Mouse (Mus musculus) adrenal gland, adult 2 months (tissue): ENCODE data around the gene Znrd1as. TPM values are rescaled to one million over a fixed set of nuclear protein-coding genes. Genes with fewer than 3 reads are reported as not detected.
"Not testable (repeated sequence)": the region's sequence is repeated elsewhere in the genome, so short reads cannot be mapped to it uniquely, and the experiment has no call there.

Experiments used
- DNase-seq: peaks from one replicate; pipeline ENCODE4 v3.0.0; 2021
- polyA plus RNA-seq: library from polyadenylated mRNA; depleted of rRNA; stranded (reverse); fragments of >200 nt; gene quantifications from 2 replicates; pipeline ENCODE4 v1.2.3, GENCODE M21; 2012
- total RNA-seq, 2 experiments: library from RNA; stranded (reverse); gene quantifications; 2 replicates each; pipeline ENCODE4 v1.2.3; 2021

Znrd1as gene
- total and polyA plus RNA-seq, 3 experiments, result 0.57 to 14.8 (median 12.4) TPM

DNA sequence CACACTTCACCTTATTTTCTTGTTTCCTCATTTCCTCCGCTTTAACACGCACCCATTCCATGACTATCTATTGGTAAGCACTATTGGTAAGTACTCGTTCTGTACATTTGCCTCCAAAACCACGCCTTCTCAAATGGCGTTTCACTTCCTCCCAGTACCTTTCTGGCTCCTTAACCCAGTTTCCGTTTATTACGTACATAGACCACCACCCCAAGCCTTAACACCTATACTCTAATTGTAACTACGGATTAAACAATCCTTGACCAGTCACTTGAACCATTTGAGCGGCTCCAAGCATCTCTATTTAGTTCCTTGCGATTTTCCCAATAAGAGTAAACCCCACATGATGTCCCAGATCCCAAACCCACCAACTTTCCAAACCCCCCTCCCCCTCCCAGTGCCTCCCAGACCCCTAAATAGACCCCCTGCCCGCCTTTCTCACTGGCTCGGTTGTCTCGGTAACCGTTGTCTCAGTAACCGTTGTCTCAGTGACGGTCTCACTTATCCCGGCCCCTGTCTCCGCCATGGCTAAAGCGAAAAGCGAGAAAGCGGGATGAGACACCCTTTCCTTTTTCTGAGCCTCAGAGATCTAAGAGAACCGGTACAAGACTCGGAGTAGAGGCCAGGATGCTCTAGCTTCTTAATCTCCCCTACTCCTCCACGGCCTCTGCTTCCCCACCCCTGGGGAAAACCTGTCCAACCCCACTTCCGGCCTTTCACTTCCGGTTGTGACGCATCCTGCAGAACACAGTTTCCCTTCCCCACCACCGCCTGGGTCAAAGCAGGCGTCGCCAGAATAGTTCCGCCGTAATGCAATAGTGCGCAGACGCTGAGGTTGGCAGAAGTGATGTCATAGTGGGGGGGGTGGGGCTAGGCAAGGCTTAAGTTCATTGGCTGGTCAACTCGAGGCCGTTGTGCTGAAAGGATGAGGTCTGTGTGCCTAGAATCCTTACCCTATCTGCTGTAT, 7.1 kb upstream of the Znrd1as start, which contains the start of gene Ppp1r11:
Gene Ppp1r11 (minus strand): TSS at position 761 of the 967 bp plus-strand sequence.
- peak; percentile 97 for DNase-seq

DNA sequence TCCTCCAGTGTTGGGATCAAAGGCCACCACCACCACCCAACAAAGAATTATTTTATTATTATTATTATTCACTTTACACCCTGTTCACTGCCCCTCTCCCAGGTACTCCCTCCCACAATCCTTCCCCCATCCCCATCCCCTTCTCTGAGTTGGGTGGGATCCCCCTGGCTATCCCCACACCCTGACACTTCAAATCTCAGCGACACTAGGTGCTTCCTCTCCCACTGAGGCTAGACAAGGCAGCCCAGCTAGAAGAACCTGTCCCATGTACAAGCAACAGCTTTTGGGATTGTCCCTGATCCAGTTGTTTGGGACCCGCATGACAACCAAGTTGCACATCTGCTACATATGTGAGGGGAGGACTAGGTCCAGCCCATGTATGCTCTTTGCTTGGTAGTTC, 5.8 kb upstream of the Znrd1as start:
- no peak for DNase-seq

DNA sequence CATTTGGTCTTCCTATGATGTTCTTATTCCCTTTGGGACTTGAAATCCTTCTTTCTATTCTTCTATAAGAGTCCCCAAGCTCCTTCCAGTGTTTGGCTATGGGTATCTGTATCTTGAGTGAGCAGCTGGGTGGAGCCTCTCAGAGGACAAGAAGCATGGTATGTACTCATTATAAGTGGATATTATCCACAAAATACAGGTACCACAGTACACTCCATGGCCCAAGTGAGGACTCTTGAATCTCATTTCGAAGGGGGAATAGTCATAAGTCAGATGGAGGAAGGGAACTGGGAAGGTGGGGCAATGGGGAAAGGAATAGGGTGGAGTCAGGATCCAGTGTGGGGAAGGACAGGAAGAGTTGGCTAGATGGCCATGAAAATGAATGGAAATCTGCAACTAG, 5.3 kb upstream of the Znrd1as start:
- DNase-seq, result no peak

DNA sequence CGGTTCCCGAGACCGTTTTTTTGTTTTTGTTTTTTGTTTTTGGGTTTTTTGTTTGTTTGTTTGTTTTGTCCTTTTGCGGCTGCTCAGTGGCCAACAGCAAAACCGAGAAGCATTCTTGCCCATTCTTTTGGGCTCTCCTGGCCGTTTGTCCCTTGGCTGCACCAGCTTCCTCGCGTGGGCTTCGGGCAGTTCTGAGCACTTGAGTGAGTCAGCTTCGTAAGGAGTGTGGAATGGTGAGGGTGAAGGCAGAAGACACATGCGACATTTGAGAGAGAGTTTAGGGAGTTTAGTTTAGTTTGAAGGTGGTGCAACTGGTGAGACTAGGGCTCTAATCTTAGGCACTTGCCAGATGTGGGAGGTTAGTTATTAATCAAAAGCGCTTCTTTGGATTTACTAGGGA, 492 bp downstream of the Znrd1as start:
- no peak for DNase-seq

DNA sequence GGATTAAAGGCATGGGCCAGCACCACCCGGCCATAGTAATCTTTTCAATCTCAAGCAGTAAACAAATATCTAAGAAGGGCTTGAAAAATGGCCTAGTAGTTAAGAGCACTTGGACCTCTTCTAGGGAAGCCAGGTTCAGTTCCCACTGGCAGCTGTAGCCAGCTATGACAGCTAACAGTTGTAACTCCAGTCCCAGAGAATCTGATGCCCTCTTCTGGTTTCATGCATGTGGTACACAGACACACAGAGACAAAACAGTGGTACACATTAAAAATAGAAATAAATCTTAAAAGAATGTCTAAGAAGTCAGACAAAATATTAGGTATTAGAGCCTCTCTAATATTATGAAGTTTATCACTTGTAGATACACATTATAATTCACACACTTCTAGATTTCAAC, 2.7 kb downstream of the Znrd1as start:
- DNase-seq, result no peak

DNA sequence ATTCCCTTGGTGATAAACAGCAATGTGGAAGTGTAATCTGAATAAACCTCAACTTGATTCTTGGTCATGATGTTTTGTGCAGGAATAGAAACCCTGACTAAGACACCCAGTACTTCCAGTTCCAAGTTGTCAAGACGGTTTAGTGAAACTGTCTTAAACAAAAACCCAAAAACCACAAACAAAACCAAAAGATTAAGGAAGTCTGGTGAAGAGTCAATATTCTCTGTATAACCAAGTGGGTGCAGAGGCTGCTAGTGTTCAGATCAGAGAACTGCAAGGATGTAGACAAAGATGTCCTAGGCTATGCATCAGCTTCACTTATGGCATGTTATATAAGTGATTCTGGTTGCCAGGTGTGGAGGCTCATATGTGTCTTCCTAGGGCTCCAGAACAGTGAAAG, 8.5 kb downstream of the Znrd1as start:
- no peak for DNase-seq

DNA sequence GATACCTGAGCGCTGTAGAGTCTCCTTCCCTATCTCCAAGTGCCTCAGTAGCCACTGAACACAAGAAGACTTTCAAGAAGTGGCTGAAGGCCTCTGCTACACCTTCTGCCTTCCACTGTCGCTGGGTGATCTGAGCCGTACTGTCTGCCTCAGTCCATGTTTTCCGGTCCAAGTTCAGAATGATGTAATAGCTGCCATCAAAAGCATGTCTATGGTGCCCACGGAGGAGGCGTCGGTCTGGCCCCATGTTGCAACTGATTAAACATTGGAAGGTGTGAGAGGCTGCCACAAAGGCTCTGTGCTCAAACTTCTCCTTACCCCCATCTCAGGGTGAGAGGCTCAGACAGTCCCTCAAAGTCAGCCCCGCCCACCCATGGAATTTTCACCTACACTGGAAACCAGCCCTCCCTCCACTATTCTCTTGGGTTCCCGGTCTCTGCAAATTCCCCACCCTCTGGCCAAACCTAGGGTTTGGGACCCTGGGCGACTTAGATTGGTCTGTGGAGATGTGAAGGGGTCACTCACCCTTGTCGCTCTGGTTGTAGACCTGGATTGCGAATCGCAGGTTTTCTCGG, 12.0 kb downstream of the Znrd1as start:
- no peak for DNase-seq

DNA sequence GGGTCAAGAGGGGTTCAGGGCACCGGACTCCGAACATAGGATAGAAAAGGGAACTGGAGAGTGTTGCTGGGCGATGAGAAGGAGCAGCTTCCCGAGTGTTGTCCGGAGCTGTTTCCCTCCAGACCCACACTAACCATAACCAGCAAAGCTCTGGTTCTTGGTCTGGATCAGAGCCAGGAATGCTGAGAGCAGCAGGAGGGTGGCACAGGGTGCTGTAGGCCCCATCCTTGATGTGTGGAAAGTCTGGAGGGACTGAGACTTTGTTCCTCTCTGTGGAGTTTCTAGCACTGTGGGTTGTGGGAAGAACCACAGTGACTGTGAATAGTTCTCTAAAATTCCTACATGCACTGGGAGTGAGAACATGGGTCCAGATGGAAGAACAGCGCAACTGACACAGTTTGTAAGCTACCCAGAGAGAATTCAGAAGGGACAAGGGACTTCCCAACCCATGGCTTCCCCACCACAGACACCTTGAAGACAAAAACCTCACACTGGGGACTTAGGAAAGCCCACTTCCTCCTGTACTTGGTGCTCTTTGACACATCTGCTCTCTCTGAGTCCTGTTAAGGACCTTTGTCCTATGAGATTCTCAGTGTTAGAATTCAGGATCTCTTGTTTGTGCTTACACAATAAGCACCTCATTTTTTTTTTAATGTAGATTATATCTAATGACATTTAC, 12.9 kb downstream of the Znrd1as start:
- no peak for DNase-seq

DNA sequence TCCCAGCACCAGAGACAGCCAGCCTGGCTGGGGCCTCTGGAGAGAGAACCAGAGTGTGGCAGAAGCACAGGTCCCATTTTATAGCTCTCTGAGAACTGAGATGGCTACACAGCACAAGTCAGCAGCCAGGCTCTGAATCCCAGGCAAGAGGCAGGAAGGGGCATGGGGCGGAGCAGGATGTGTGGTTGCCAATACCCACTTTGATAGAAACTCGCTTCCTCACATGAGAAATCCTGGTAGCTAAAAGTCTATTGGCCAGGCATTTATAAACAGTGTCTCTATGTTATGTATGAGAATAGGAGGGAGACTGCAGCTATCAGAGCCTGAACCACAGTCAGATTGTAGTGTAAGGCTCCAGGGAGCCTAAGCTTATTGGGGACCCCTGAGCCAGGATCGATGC, 14.4 kb downstream of the Znrd1as start:
- no peak for DNase-seq

DNA sequence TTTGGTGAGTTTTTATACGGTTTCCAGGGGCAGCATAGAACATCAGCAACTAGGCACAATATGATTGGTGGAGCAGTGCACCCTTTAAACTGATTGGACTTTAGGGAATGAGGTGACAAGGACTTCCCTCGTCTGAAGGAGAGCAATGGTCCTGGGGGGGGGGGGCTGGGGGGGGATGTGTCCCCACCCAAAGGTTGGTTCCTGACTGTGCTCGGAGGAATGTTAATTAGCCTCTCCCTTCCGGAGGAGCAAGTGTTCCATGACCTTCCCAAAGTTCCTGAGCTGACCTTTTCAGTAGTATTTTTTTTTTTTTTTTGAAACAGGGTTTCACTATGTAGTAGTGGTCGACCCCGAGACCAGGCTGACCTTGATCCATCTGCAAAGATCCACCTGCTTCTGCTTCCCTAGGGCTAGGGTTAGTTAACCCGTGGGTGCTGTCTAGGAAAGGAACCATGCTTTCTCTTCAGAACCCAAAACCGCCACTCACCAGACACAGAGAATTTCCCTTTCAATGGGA, 14.9 kb downstream of the Znrd1as start:
- DNase-seq, result no peak

DNA sequence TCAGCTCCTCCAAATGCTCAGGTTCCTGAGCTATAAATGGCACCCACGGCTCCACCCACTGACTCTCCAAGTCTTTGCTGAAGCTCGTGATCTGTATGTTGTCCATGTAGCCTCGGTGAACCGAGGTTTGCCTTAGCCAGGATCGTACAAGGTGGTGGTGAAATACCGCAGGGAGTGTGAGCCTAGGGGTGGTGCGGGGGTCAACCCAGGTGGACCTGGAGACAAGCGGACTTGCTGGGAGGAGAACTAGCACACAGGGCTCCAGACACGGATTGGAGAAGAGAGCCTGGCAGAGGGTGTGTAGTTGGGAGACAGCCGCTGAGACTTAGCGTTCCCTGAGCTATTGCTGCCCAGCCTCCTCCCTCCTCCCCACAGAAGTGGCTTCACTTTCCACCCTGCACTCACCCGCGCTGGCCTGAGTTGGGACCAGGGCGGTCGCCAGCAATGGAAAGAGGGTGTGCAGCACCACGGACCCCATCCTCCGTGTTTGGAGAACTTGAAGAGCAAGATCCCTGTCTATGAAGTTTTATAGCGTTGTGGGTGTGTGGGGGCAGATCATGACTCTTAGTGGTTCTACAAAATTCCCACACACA, 22.9 kb downstream of the Znrd1as start, which contains the start of gene 2410137M14Rik:
Gene 2410137M14Rik (minus strand): TSS at position 17 of the 593 bp plus-strand sequence.
- no peak for DNase-seq

DNA sequence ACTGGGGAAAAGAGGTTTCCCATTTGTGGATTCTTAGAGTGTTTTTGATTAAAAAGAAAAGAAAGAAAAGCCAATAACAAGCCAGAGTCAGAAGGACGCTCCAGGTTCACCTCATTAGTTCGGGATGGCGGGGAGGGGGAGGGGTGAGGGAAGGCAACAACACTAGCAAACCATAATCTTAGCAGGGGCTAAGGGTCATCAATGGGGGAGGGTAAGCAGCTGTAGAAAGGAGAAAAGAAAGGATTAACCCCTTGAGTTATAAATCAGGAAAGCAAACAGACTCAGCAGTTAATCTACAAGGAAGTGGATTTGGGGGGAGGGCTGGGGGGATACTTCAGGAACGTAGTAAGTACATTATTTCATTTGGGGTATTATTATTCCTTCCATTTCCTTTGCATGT, 23.5 kb downstream of the Znrd1as start:
- DNase-seq, result no peak

DNA sequence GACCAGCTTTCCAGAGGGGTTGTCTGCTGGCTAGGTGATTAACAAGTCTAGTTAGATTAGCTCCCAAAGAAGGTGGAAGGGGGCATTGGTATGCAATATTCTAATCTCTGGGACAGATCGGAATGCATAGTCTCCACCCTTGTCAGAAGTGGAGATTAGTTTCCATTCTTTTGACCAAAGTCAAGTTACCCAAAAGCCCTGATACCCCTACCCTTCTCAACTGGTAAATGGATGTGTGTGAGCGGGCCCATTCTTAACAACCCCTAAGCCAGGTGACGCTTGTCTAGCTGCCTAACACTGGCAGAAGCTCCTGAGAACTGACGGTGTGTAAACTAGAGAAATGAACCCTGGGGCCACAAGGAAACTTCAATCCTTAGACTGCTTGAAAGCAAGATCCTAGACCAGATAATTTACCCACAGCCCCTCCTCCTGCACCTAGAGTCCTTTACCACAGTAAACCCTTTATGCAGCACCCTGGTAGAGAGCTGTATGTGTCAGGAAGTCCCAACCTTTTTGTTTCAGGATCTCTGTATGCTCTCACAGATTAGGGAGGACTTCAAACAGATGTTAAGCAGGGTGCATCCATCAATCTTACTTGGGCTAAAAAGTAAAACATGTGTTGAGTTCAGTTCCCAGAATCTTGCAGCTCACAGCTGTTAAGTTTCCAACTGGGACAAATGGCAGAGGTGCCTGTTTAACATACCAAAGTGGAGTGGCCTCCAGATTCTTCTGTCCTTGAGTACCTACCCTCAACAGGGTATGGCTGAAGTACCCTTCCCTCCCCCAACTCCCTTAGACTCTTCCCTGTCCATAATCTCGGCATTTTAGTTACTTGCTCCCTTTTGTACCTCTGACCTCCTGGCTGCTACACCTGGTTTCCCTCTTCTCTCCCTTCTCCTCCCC, 24.1 kb downstream of the Znrd1as start:
- DNase-seq, result no peak

DNA sequence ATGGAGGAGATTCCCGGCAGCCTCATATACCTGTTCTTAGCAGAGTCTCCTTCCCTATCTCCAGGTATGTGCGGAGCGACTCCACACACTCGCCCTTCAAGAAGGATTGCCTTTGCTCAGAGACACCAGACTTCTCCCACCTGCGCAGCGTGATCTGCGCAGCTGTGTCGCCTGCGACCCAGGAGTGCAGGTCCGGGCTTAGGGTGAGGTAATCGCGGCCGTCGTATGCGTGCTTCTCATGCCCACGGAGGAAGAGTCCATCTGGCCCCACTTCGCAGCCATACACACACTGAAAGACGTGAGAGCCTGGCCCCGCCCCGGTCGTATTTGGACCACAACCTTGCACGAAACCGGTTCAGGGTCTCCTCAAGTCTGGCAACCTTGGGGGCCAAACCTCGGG, 30.1 kb downstream of the Znrd1as start:
- DNase-seq, result no peak

DNA sequence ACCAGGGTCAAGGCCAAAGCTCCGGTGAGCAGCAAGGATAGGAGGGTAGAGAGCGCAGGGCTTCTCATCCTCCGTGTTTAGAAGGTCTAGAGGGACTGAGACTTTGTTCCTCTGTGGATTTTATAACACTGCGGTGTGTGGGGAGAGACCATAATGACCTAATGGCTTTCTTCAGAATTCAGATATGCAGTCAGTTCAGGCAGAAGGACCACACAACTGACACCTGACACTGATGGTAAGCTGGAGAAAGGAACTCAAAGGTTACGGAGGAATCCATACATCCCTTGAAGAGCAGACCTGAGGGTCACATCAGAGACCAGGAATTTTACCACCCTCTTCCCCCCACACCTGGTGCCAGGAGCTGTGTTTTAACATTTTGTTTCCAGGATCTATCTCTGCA, 31.0 kb downstream of the Znrd1as start, which contains the start of gene H2-M5:
Gene H2-M5 (minus strand): TSS at position 101 of the 400 bp plus-strand sequence.
- no peak for DNase-seq

DNA sequence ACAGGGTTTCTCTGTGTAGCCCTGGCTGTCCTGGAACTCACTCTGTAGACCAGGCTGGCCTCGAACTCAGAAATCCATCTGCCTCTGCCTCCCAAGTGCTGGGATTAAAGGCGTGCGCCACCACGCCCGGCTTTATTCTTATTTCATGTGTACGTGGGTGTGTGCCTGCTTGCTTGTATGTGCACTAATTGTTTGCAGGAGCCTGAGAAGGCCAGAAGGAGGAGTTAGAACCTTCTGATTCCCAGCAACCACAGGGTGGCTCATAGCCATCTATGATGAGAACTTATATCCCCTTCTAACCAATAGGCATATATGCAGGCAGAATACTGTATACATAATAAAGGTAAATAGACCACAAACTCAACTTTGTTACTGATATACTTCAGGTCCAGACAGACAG, 32.2 kb downstream of the Znrd1as start:
- not testable (repeated sequence) for DNase-seq

DNA sequence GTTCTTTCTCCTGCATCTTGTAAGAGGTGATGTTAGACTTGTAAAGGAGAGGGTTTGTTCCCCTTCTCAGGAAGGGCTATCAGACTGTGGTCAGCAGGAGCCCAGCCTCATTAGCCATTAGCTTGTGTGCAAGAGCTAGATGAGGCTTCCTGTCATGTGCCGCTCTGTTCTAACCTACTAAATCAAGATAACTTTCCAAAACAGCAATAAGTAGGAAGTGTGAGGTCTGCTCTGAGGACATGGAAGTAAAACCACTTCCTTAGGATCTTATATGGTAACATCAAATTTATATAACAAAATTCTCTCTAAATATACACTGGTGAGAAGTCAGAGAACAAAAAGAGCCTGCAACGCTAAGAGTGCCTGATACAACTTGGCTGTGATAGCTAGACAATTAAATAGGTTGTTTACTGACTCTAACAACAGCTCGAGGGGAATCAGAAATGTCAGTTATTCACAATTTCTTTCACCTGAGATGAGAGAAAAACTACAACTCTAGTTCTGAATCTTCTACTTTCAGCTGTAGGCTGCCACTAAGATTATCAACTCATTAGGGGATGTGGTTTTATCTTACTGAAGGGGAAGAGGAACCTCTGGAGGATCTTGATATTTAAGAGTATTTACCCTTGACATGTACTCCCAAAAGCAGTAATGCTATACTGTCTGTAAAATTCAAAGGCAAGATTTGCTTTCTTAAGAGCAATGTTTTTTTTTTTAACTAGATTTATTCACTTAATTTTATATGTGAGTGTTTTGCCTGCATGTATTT, 34.1 kb downstream of the Znrd1as start:
- DNase-seq, result no peak

DNA sequence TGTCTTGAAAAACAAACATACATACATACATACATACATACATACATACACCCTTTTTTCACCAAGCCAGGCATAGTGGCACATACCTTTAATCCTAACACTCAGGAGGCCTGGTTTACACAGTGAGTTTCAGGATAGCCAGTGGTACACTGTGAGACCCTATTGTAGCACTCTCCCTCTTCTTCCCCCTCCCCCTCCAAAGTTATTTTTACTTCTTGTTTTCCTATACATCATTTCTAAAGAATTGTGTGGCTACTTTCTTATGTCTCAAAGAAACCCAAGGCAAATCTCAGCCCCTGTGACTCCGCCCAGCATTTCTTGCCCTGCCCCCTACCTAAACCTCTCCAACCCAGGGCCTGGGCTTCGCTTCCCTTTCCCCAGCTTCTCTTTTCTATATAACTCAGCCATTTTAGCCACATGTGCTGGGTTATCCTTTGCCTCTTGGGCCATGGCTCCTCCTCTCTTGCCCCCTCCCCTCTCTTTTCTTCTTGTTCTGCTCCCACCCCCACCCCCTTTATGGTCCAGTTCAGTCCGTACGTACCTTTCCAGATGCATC, 35.5 kb downstream of the Znrd1as start:
- DNase-seq, result no peak

DNA sequence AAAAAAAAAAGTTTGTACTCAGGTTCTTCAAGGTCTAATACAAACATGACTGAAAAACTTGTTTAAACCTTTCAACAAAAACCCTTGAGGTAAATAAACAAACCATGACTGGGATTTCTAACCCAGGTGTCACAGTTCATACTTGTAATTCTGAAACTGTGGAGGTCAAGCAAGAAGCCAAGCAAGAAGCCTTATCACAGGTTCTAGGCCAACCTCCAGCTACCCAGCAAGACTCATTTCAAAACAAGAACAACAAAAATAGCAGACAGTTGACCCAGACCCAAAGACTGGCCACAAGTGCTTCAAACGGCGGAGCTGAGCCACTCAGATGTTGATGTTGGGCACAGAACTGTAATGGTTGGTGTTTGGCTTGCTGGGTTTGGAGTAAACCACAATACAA, 36.1 kb downstream of the Znrd1as start:
- DNase-seq, result no peak

DNA sequence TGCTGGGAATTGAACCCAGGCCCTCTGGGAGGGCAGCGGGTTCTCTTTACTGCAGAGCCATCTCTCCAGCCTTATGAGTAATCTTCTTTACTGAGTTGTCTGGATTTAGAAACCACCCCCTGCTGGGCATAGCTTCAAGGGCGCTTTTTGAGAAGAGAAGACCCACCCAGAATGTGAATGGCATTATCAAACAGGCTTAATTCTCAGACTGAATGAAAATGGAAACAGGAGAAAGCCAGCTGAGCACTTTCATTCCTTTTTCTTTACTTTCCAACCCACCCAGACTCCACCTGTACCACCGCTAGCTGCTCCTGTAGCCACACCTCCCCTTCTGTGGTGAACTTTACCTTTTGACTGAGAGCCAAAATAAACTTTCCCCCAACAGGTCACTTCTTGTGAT, 37.1 kb downstream of the Znrd1as start:
- DNase-seq, result no peak
